Mouse (Mus musculus) gastrocnemius, postnatal 14 days (tissue): ENCODE measurements at regions not wholly inside any gene's neighbourhood (a gene's known extent, or its start where the extent isn't known, plus 50 kb on each side); places are given as distances from the start of the nearest gene placed in this dataset.

Experiments
- DNase-seq: peaks from one replicate; pipeline ENCODE4 v3.0.0; 2021; ENCODE audit warnings: mixed read lengths
- intact Hi-C: fragments of 180-260 bp; cut with DNase I; formaldehyde crosslinking; loops from one replicate; pipeline ENCODE4 v1.15.1; 2025; ENCODE audit warnings: low total_unique reads

DNA sequence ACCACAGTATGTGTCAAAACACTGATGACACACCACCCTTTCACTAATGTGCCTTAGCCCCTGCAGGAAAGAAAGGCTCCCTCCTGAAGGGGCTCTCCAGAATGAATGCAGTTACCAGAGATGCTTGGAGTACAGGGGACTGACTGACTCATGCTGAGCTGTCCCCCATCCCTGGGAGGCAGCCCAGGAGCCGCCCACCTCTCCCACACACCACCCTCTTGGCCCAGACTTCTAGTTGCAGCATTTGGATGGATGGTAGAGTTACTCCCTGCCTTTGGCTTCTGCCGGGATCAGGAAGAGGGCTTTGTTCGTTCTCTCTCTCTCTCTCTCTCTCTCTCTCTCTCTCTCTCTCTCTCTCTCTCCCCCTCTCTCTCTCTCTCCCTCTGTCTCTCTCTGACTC is 53.4 kb upstream of the Jun start:
- DNase-seq, result peak; percentile 41
- intact Hi-C loops, result no loop called here

DNA sequence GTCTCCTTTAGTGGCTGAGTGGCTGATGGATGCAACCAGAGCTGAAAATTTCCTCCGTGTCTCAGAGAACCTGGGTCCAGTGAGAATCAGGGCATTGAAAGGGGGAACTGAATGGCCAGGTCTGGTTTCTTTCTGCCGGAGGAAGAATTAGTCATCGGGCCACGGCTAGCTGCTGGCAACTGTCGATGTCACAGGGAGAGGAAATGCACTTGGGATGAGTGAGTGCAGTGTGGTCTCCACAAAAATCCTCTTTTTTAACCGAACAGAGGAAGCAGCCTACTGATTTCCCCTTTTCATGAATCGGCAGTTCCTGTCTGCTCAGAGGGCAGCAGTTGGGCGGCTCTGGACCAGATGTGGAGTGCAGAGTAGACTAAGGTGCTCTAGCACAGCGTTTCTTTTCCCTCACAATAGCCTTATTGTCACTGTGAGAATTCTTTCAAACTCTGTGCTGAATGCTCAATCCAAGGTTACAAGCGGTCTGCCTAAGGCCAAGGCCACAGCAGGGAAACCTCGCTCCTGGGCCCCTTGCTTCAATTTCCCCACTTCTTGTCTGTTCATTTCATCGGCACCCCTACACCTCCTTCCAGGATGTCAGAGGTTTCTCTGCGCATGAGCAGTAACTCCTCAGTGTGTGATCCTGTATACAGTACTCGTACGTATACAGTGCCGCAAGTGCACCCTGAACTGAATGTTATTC is 54.1 kb upstream of the Jun start:
- intact Hi-C loops, result no loop called here
- peak; percentile 28 for DNase-seq

GRCm38 (mm10) chr4:95106881-95107665 is 55.1 kb upstream of the Jun start:
- intact Hi-C loops, result no loop called here

GRCm38 (mm10) chr4:95108811-95109210 is 56.8 kb upstream of the Jun start:
- DNase-seq, result no peak
- intact Hi-C loops, result no loop called here

More at GRCm38 (mm10) chr4:95106881-95107665, 55.1 kb upstream of the Jun start:
- DNase-seq, result no peak

GRCm38 (mm10) chr4:95110828-95111227 is 58.8 kb upstream of the Jun start:
- intact Hi-C loops, result no loop called here
- DNase-seq, result no peak

GRCm38 (mm10) chr4:95117158-95117681 is 65.2 kb upstream of the Jun start:
- intact Hi-C loops, result no loop called here
- DNase-seq, result no peak

- DNase-seq, result no peak
- intact Hi-C loops, result no loop called here
These were observed 68.9 kb upstream of the Jun start for GRCm38 (mm10) chr4:95120876-95121275.

DNA sequence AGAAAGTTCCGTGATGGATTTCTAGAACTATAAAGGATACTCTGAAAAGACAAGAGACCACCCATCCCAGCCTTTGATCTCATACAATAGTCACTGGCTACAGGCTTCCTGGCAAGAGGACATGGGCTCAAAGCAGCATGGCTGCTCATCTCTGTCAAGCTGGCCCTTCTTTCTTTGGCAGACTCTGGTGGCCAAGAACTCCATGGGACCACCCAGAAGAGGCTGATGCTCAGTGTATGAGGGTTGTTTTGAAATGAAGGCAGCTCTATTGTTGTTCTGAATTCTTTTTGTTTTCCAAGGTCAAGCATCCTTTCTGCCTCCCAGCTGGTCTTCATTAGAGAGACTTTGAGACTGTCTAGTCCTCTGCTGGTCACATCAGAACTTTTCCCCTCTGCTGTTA is 73.3 kb upstream of the Jun start:
- intact Hi-C loops, result no loop called here
- DNase-seq, result no peak

DNA sequence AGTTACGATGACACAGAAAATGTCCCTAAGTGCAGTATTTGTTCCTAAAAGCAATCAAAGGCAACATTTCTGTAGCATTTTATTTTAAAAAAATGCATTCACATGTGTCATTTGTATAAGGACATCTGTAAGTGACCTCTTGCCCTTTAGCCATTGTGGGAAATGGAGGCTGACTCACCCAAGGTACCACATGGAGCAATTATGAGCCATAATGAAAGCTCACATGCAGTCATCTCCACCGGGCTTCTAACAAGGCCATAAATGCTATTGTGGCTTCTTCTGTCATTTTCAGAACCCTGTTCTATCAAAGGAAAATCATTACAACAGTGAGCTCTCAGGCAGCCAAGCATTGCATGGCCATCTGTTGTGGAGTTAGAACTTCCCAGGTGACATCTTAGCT is 75.9 kb upstream of the Jun start:
- intact Hi-C loops, result no loop called here

DNA sequence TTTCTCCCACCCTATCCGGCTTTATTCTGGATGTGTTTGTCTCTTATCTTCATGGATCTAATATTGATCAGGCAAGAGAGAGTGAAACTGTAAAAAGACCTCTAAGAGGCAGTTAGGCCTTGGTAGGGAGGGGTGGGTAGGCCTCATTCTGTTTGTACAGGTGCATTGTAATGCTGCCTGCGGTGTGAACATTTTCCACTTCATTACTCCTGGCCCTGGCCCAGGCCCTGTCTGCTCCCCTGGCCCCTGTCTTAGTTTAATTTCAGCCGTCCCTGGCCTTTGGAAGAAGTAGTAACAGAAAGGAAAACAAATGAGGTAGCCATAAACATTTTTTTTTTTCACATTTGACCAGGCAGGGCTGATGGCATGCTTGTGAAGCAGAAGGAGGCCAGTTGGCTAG is 81.8 kb upstream of the Jun start:
- intact Hi-C loops, result no loop called here
- DNase-seq, result no peak

More for the DNA sequence above, 75.9 kb upstream of the Jun start:
- DNase-seq, result no peak

DNA sequence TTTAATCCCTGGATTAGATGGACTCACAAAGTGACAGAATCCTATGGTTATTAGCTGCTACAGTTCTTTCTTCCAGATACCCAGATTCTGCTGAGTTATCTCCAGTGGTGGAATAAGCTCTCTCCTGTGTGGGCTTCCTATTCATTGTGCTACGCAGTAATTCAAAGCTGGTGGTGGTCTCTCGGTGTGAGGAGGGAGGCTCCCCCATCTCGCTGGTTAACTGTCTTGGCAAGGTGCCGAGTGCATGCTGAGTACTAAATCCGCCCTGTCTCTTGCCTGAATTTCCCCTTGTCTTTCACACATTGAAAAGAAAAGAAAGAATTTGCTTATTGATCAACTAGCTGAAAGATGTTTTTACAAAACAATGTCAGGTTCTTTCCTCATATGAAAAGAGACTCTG is 82.6 kb upstream of the Jun start:
- no peak for DNase-seq
- intact Hi-C loops, result no loop called here

GRCm38 (mm10) chr4:95137413-95138143 is 85.6 kb upstream of the Jun start:
- no peak for DNase-seq
- intact Hi-C loops, result no loop called here

GRCm38 (mm10) chr4:95138676-95139075 is 86.7 kb upstream of the Jun start:
- no peak for DNase-seq

GRCm38 (mm10) chr4:95141253-95141652 is 89.2 kb upstream of the Jun start:
- DNase-seq, result no peak
- intact Hi-C loops, result loop anchor here (10.0 kb wide), 1 partner anchor 76 kb away; no protein-coding TSS in a partner anchor

More at GRCm38 (mm10) chr4:95138676-95139075, 86.7 kb upstream of the Jun start:
- intact Hi-C loops, result no loop called here

DNA sequence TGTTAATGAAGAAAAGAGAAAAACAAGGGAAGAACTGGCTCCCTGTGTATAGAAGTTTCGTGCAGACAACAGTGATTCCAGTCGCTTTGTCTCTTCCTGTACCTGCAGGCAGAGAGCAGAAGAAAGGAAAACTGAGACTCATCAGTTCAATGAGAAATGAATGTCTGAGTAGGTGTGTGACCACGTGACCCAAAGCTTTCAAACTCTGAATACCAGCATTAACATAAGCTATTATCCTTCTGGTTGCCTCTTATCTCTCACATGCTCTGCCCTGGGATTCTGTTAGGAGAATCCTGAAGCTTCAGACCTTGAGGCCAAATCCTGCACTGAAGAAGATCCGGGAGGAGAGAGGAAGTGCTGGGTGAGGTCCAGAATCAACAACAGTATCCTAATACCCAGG is 91.1 kb upstream of the Jun start:
- no peak for DNase-seq
- intact Hi-C loops, result loop anchor here (10.0 kb wide), 1 partner anchor 78 kb away; no protein-coding TSS in a partner anchor

DNA sequence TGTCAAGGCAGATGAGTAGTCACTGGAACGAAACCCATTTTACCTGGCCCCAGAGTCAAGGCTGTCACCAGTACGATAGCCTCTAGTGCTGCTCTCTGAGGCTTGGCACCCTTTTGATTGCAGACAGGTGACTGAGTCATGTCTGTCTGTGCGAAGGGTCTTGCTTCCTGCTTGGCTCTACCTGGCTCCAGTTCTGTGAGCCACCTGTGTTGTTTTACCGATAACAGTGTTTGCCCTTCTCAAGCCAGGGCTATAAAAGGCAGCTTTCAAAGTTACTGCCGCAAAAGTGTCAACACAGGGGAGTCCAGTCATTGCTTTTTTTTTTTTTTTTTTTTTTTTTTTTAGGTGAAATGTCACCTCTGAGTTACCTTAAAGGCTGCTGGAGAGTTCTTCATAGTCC is 91.6 kb upstream of the Jun start:
- DNase-seq, result no peak
- intact Hi-C loops, result loop anchor here (10.0 kb wide), 1 partner anchor 79 kb away; no protein-coding TSS in a partner anchor

GRCm38 (mm10) chr4:95144440-95144839 is 92.4 kb upstream of the Jun start:
- DNase-seq, result no peak

DNA sequence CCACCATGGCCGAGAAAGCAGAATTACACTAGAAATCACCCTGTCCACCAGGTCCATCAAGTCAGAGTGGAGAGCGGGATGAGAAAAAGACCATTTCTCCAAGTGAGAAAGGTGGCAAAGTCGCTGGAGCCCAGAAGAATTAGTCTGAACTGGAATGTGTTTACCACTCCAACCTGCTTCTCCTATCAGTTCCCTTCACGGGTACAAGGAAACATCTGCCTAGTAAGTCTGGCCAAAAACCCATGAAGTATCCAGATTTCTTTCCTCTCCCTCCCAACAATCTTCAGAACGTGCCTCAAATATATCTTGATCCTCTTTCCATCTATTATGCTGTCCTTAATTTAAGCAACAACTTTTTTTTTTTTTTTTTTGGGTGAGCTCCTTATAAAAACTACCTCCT is 94.2 kb upstream of the Jun start:
- intact Hi-C loops, result loop anchor here (10.0 kb wide), 1 partner anchor 81 kb away; no protein-coding TSS in a partner anchor
- no peak for DNase-seq

More at GRCm38 (mm10) chr4:95144440-95144839, 92.4 kb upstream of the Jun start:
- intact Hi-C loops, result loop anchor here (10.0 kb wide), 1 partner anchor 80 kb away; no protein-coding TSS in a partner anchor

- intact Hi-C loops, result loop anchor here (10.0 kb wide), 1 partner anchor 84 kb away; no protein-coding TSS in a partner anchor
These were observed 96.6 kb upstream of the Jun start for GRCm38 (mm10) chr4:95148665-95149064.

GRCm38 (mm10) chr4:95151678-95152077 is 99.7 kb upstream of the Jun start:
- DNase-seq, result no peak
- intact Hi-C loops, result no loop called here

More at GRCm38 (mm10) chr4:95148665-95149064, 96.6 kb upstream of the Jun start:
- DNase-seq, result no peak
